Mouse (Mus musculus): ENCODE data around the gene Gclc. TPM values are rescaled to one million over a fixed set of nuclear protein-coding genes. Genes with fewer than 3 reads are reported as not detected.
"Not testable (repeated sequence)": the region's sequence is repeated elsewhere in the genome, so short reads cannot be mapped to it uniquely, and the experiment has no call there.

Gene Gclc
- polyA plus RNA-seq, 1 experiment: 53.1 TPM

GRCm38 (mm10) chr9:77732067-77732466 lies 22.3 kb upstream of the Gclc start:
- Histone ChIP-seq H3K27me3 (ENCODE audit: control insufficient read depth, insufficient read depth, low read length, poor library complexity, severe bottlenecking) (no peaks in the 10 kb centered on the region), H3K36me3 (ENCODE audit: control insufficient read depth, insufficient read depth, low read length, poor library complexity, severe bottlenecking) (no peaks in the 10 kb centered on the region), H3K9ac (ENCODE audit: low read depth, poor library complexity, severe bottlenecking) (no peak overlapping the region), H3K4me1 (ENCODE audit: control insufficient read depth, insufficient read depth, low read length) (no peaks in the 10 kb centered on the region), H3K9me3 (replicated peaks; ENCODE audit: control insufficient read depth, insufficient read depth, low read length, poor library complexity, severe bottlenecking) (no peaks in the 10 kb centered on the region), H3K4me3 (ENCODE audit: low read depth, low read length) (no peak overlapping the region), H3K27ac (ENCODE audit: insufficient read depth, low read length) (no peak overlapping the region)
- TF ChIP-seq CTCF (IDR thresholded peaks at IDR 0.05; ENCODE audit: low read depth, low read length) (no peak), POLR2A (IDR thresholded peaks at IDR 0.05; ENCODE audit: insufficient read depth, low read length) (no peak), EP300 (IDR thresholded peaks at IDR 0.05; ENCODE audit: insufficient read depth, low read depth, low read length) (no peak)

GRCm38 (mm10) chr9:77737298-77738041 lies 16.9 kb upstream of the Gclc start:
- no peak overlapping the region for H3K9ac ChIP-seq (ENCODE audit: low read depth, poor library complexity, severe bottlenecking)
- no peaks in the 10 kb centered on the region for H3K9me3 ChIP-seq (replicated peaks; ENCODE audit: control insufficient read depth, insufficient read depth, low read length, poor library complexity, severe bottlenecking)
- TF ChIP-seq CTCF (IDR thresholded peaks at IDR 0.05; ENCODE audit: low read depth, low read length) (no peak), POLR2A (IDR thresholded peaks at IDR 0.05; ENCODE audit: insufficient read depth, low read length) (no peak), EP300 (IDR thresholded peaks at IDR 0.05; ENCODE audit: insufficient read depth, low read depth, low read length) (no peak)

GRCm38 (mm10) chr9:77741452-77741851 lies 12.9 kb upstream of the Gclc start:
- no peak overlapping the region for H3K4me3 ChIP-seq (ENCODE audit: low read depth, low read length)
- H3K4me1 ChIP-seq (ENCODE audit: control insufficient read depth, insufficient read depth, low read length): no peaks in the 10 kb centered on the region
- H3K9me3 ChIP-seq (replicated peaks; ENCODE audit: control insufficient read depth, insufficient read depth, low read length, poor library complexity, severe bottlenecking): no peaks in the 10 kb centered on the region
- no peaks in the 10 kb centered on the region for H3K27me3 ChIP-seq (ENCODE audit: control insufficient read depth, insufficient read depth, low read length, poor library complexity, severe bottlenecking)
- no peaks in the 10 kb centered on the region for H3K36me3 ChIP-seq (ENCODE audit: control insufficient read depth, insufficient read depth, low read length, poor library complexity, severe bottlenecking)
- no peak overlapping the region for H3K9ac ChIP-seq (ENCODE audit: low read depth, poor library complexity, severe bottlenecking)
- H3K27ac ChIP-seq (ENCODE audit: insufficient read depth, low read length): no peak overlapping the region
- no peak for TF ChIP-seq POLR2A (IDR thresholded peaks at IDR 0.05; ENCODE audit: insufficient read depth, low read length)
- no peak for TF ChIP-seq EP300 (IDR thresholded peaks at IDR 0.05; ENCODE audit: insufficient read depth, low read depth, low read length)
- no peak for TF ChIP-seq CTCF (IDR thresholded peaks at IDR 0.05; ENCODE audit: low read depth, low read length)

More at GRCm38 (mm10) chr9:77737298-77738041, 16.9 kb upstream of the Gclc start:
- Histone ChIP-seq H3K4me3 (ENCODE audit: low read depth, low read length) (no peak overlapping the region), H3K27me3 (ENCODE audit: control insufficient read depth, insufficient read depth, low read length, poor library complexity, severe bottlenecking) (no peaks in the 10 kb centered on the region), H3K4me1 (ENCODE audit: control insufficient read depth, insufficient read depth, low read length) (no peaks in the 10 kb centered on the region), H3K36me3 (ENCODE audit: control insufficient read depth, insufficient read depth, low read length, poor library complexity, severe bottlenecking) (no peaks in the 10 kb centered on the region), H3K27ac (ENCODE audit: insufficient read depth, low read length) (no peak overlapping the region)

DNA sequence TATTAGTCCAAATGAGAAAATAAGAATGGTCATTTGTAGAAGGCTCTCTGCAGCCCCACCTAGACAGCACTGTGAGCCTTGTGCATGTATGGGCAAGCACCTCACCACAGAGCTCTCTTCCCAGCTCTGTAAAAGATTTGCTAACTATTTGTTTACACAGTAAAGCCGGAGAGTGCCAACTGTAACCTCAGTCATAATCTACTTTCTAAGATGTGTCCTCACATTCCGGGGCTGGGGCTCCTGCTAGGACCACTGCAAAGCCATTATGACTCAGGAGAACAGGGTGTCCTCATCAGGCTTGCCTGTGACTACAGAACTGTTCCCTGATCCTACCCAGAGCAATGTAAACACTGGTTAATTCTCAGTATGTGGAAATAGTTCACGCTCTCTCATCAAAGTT lies 9.5 kb upstream of the Gclc start:
- H3K9ac ChIP-seq (ENCODE audit: low read depth, poor library complexity, severe bottlenecking): no peak overlapping the region
- no peak overlapping the region for H3K27ac ChIP-seq (ENCODE audit: insufficient read depth, low read length)
- no peaks in the 10 kb centered on the region for H3K9me3 ChIP-seq (replicated peaks; ENCODE audit: control insufficient read depth, insufficient read depth, low read length, poor library complexity, severe bottlenecking)
- TF ChIP-seq EP300 (IDR thresholded peaks at IDR 0.05; ENCODE audit: insufficient read depth, low read depth, low read length) (no peak), POLR2A (IDR thresholded peaks at IDR 0.05; ENCODE audit: insufficient read depth, low read length) (no peak), CTCF (IDR thresholded peaks at IDR 0.05; ENCODE audit: low read depth, low read length) (no peak)
- H3K4me1 ChIP-seq (ENCODE audit: control insufficient read depth, insufficient read depth, low read length): no peaks in the 10 kb centered on the region
- H3K4me3 ChIP-seq (ENCODE audit: low read depth, low read length): no peak overlapping the region
- no peaks in the 10 kb centered on the region for H3K27me3 ChIP-seq (ENCODE audit: control insufficient read depth, insufficient read depth, low read length, poor library complexity, severe bottlenecking)
- H3K36me3 ChIP-seq (ENCODE audit: control insufficient read depth, insufficient read depth, low read length, poor library complexity, severe bottlenecking): no peaks in the 10 kb centered on the region

DNA sequence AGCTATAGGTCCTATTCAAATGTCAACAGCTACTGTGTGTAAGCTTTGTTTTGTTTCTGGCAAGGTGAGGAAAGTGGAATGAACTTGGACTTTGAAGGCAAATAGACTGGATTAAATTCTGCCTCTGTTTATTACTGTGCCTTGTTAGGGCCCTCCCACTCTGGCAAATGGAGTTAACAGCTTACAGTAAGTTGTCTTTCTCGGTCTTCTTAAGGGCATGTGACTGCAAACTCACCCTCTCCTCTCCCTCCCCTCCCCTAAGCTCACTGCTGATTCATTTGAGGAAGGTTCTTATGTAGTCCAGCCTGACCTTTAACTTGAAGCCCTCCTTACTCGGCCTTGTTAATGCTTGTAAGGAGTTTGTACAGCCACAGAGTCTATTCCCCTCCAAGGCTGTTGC lies 8.0 kb upstream of the Gclc start:
- Histone ChIP-seq H3K27ac (ENCODE audit: insufficient read depth, low read length) (no peak overlapping the region), H3K36me3 (ENCODE audit: control insufficient read depth, insufficient read depth, low read length, poor library complexity, severe bottlenecking) (no peaks in the 10 kb centered on the region), H3K4me3 (ENCODE audit: low read depth, low read length) (no peak overlapping the region), H3K27me3 (ENCODE audit: control insufficient read depth, insufficient read depth, low read length, poor library complexity, severe bottlenecking) (no peaks in the 10 kb centered on the region), H3K4me1 (ENCODE audit: control insufficient read depth, insufficient read depth, low read length) (no peaks in the 10 kb centered on the region), H3K9ac (ENCODE audit: low read depth, poor library complexity, severe bottlenecking) (no peak overlapping the region), H3K9me3 (replicated peaks; ENCODE audit: control insufficient read depth, insufficient read depth, low read length, poor library complexity, severe bottlenecking) (no peaks in the 10 kb centered on the region)
- no peak for TF ChIP-seq EP300 (IDR thresholded peaks at IDR 0.05; ENCODE audit: insufficient read depth, low read depth, low read length)

DNA sequence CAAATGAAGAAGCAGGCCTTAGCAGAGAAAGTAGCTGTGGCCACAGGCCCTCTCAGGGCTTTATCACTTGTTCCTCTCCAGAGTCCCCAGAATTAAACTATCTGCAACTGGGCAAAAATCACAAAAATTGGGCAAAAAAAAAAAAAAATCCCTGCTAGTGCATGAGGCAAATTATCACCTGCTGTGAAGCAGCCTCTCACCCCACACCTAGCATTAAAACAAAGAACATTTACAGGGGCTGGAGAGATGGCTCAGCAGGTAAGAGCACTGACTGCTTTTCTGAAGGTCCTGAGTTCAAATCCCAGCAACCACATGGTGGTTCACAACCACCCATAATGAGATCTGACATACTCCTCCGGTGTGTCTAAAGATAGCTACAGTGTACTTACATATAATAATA lies 6.0 kb upstream of the Gclc start:
- H3K36me3 ChIP-seq (ENCODE audit: control insufficient read depth, insufficient read depth, low read length, poor library complexity, severe bottlenecking); H3K4me3 ChIP-seq (ENCODE audit: low read depth, low read length); H3K27me3 ChIP-seq (ENCODE audit: control insufficient read depth, insufficient read depth, low read length, poor library complexity, severe bottlenecking); H3K4me1 ChIP-seq (ENCODE audit: control insufficient read depth, insufficient read depth, low read length); H3K9me3 ChIP-seq (replicated peaks; ENCODE audit: control insufficient read depth, insufficient read depth, low read length, poor library complexity, severe bottlenecking); H3K9ac ChIP-seq (ENCODE audit: low read depth, poor library complexity, severe bottlenecking): not testable (repeated sequence)
- 0 out of 2 replicates have a peak overlapping the region, but pooled peaks have one; percentile 14 for H3K27ac ChIP-seq (ENCODE audit: insufficient read depth, low read length)

Measured in ES-Bruce4 (cell line).